ENCODE assay signal across 20 mouse cellular contexts in genomic region chr14:37421566-37421965, GRCm38 (mm10).
DNase-seq lines count a peak whose midpoint lies in the region; ATAC-seq and TF ChIP-seq lines count a peak whose summit lies in the region.
"Had no signal": no experiment of that assay in that cellular context is flagged by ENCODE, and none has a peak within 500 bp of the region (broad histone marks: within the 10 kb centered on the region; RNA-seq: fewer than 3 reads in every experiment).

No protein-coding gene starts in this region.

- TF ChIP-seq CTCF in kidney, postnatal 0 days (IDR thresholded peaks at IDR 0.05; ENCODE audit: low read depth), result no peak

- H3K27ac ChIP-seq in kidney, embryonic 14.5 days (ENCODE audit: low read depth, low read length), result no peak overlapping the region
- H3K27ac ChIP-seq in kidney, embryonic 15.5 days, result no peak overlapping the region
- H3K27ac ChIP-seq in kidney, postnatal 0 days, result no peak overlapping the region
- H3K27ac ChIP-seq in kidney, embryonic 16.5 days (ENCODE audit: low read length), result no peak overlapping the region

- H3K4me2 ChIP-seq in kidney, embryonic 14.5 days (replicated peaks; ENCODE audit: low read depth, low read length), result no peak overlapping the region
- no peak overlapping the region for H3K4me2 ChIP-seq in kidney, embryonic 15.5 days
- H3K4me2 ChIP-seq in kidney, postnatal 0 days (ENCODE audit: low read length), result no peak overlapping the region
- no peak overlapping the region for H3K4me2 ChIP-seq in kidney, embryonic 16.5 days (replicated peaks; ENCODE audit: low read depth, low read length)

- no peaks in the 10 kb centered on the region for H3K4me1 ChIP-seq in kidney, embryonic 14.5 days (ENCODE audit: control insufficient read depth, insufficient read depth, low read length)
- H3K4me1 ChIP-seq in kidney, embryonic 15.5 days, result no peaks in the 10 kb centered on the region
- no peaks in the 10 kb centered on the region for H3K4me1 ChIP-seq in kidney, postnatal 0 days (replicated peaks; ENCODE audit: insufficient read depth, low read length)
- H3K4me1 ChIP-seq in kidney, embryonic 16.5 days (ENCODE audit: insufficient read depth, low read length), result no peaks in the 10 kb centered on the region

- H3K36me3 ChIP-seq in kidney, embryonic 14.5 days (ENCODE audit: control insufficient read depth, insufficient read depth, low read length), result no peaks in the 10 kb centered on the region
- H3K36me3 ChIP-seq in kidney, embryonic 15.5 days, result no peaks in the 10 kb centered on the region
- H3K36me3 ChIP-seq in kidney, postnatal 0 days (ENCODE audit: insufficient read depth, low read length), result no peaks in the 10 kb centered on the region
- no peaks in the 10 kb centered on the region for H3K36me3 ChIP-seq in kidney, embryonic 16.5 days (ENCODE audit: insufficient read depth, low read length)
- H3K36me3 ChIP-seq: G1E had no signal

- 9% methylated on average over 2 of the region's 2 CpGs for WGBS in kidney, embryonic 14.5 days
- 17% methylated on average over 2 of the region's 2 CpGs for WGBS in kidney, embryonic 15.5 days
- 18% methylated on average over 2 of the region's 2 CpGs for WGBS in kidney, postnatal 0 days
- WGBS in kidney, embryonic 16.5 days, result 14% methylated on average over 2 of the region's 2 CpGs

- H3K9me3 ChIP-seq in kidney, embryonic 14.5 days (ENCODE audit: control insufficient read depth, low read length), result no peaks in the 10 kb centered on the region
- H3K9me3 ChIP-seq in kidney, embryonic 15.5 days (replicated peaks), result no peaks in the 10 kb centered on the region
- no peaks in the 10 kb centered on the region for H3K9me3 ChIP-seq in kidney, postnatal 0 days (replicated peaks; ENCODE audit: low read length)
- H3K9me3 ChIP-seq in kidney, embryonic 16.5 days (ENCODE audit: low read length), result no peaks in the 10 kb centered on the region; the same call in 1 of the 2 replicates
- H3K9me3 ChIP-seq: G1E had no signal

- H3K27me3 ChIP-seq in kidney, embryonic 14.5 days (ENCODE audit: control insufficient read depth, insufficient read depth, low read length), result no peaks in the 10 kb centered on the region
- no peaks in the 10 kb centered on the region; the same call in 1 of the 2 replicates for H3K27me3 ChIP-seq in kidney, embryonic 15.5 days
- H3K27me3 ChIP-seq in kidney, postnatal 0 days (ENCODE audit: insufficient read depth, low read length), result no peaks in the 10 kb centered on the region
- H3K27me3 ChIP-seq in kidney, embryonic 16.5 days (ENCODE audit: insufficient read depth, low read length), result no peaks in the 10 kb centered on the region
- H3K27me3 ChIP-seq: Patski had no signal

- no peak overlapping the region for H3K9ac ChIP-seq in kidney, embryonic 14.5 days (ENCODE audit: low read depth, low read length)
- no peak overlapping the region for H3K9ac ChIP-seq in kidney, embryonic 15.5 days
- H3K9ac ChIP-seq in kidney, postnatal 0 days (ENCODE audit: low read depth, low read length), result no peak overlapping the region
- H3K9ac ChIP-seq in kidney, embryonic 16.5 days (replicated peaks; ENCODE audit: low read length), result no peak overlapping the region

- no peak overlapping the region for H3K4me3 ChIP-seq in kidney, embryonic 14.5 days (ENCODE audit: low read length)
- no peak overlapping the region for H3K4me3 ChIP-seq in kidney, embryonic 15.5 days (replicated peaks)
- H3K4me3 ChIP-seq in kidney, postnatal 0 days (replicated peaks; ENCODE audit: low read depth, low read length), result no peak overlapping the region
- no peak overlapping the region for H3K4me3 ChIP-seq in kidney, embryonic 16.5 days (ENCODE audit: low read length)

- ATAC-seq in kidney, embryonic 14.5 days (ENCODE audit: low FRiP score, low TSS enrichment), result peak; percentile 69; the same call in 1 of the 2 replicates
- ATAC-seq in kidney, embryonic 15.5 days (replicated peaks; ENCODE audit: low FRiP score), result 0 out of 2 replicates have a peak, but pooled peaks have one; percentile 58
- no peak for ATAC-seq in kidney, postnatal 0 days (replicated peaks; ENCODE audit: low FRiP score, low read depth)
- no peak for ATAC-seq in kidney, embryonic 16.5 days (ENCODE audit: low FRiP score, low TSS enrichment)
- ATAC-seq: activated CD4-positive, CD25-positive, alpha-beta regulatory T cell, adult 4 months; CD4-positive, CD25-positive, alpha-beta regulatory T cell, adult 4 months; Patski had no signal

- no peak for DNase-seq in kidney, adult 11 months
- DNase-seq in kidney, postnatal 25 days, result no peak
- DNase-seq in kidney, postnatal 0 days (ENCODE audit: low spot score), result peak; percentile 64
- DNase-seq: adrenal gland, adult 2 months; adrenal gland, adult 8-10 months; adrenal gland, postnatal 10 days; adrenal gland, postnatal 14 days; adrenal gland, postnatal 25 days; adrenal gland, postnatal 36 days; B cell, adult 2 months; cerebellum, adult 11 months; cerebellum, adult 11-12 months; cerebellum, adult 18-20 months had no signal

Comparison
In these comparisons a context has a peak if more than half of its experiments do, and no peak if none do; other contexts are left out.
1. ATAC-seq: peak in kidney, embryonic 14.5 days (single experiment) and kidney, embryonic 15.5 days (single experiment); none in kidney, postnatal 0 days (single experiment) and kidney, embryonic 16.5 days (single experiment).